In the genomic region with DNA sequence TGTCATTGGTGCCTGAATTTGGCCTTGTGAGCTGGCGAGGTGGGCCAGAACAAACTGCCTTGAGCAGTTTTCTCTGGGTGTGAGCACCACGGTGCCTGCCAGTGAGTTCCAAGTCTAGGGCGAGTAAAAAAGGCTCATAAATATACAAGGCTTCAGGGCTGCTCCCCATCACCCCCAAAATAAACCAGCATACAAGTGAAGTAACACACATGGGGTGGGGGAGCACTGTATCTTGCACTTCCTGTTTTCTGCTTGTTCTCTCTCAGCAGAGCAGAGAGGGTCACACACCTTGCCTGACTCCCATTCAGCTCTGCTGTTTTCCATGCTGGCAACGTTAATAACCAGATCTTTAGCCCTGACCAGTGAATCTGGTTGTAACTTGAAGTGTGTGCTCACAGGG, we compare ENCODE assay signal across 26 mouse cellular contexts. TPM values are rescaled to one million over a fixed set of nuclear protein-coding genes. Genes with fewer than 3 reads are reported as not detected.
DNase-seq lines count a peak whose midpoint lies in the region; ATAC-seq lines count a peak whose summit lies in the region.
"Had no signal": no experiment of that assay in that cellular context is flagged by ENCODE, and none has a peak within 500 bp of the region (broad histone marks: within the 10 kb centered on the region; RNA-seq: fewer than 3 reads in every experiment).

No protein-coding gene starts in this region.

- no peak for DNase-seq in limb, embryonic 10.5 days (ENCODE audit: low spot score)
- DNase-seq in thymus, postnatal 0 days (ENCODE audit: low spot score): peak; percentile 67
- DNase-seq in cerebellum, adult 8-10 months: no peak
- DNase-seq in kidney, adult 18-20 months: no peak
- no peak for DNase-seq in layer of hippocampus, adult 18-20 months (ENCODE audit: low spot score in 2 of 2)
- DNase-seq: adrenal gland, adult 8-10 months; cerebellum, adult 11-12 months; forebrain, postnatal 0 days; gastrocnemius, postnatal 36 days; heart, postnatal 4 days; kidney, adult 9 months; kidney, postnatal 14 days; lung, postnatal 4 days; right cerebral cortex, postnatal 14 days; spleen, adult 18-20 months had no signal

- WGBS in limb, embryonic 12.5 days: 56% methylated on average over 4 of the region's 4 CpGs
- 80% methylated on average over 4 of the region's 4 CpGs for WGBS in limb, embryonic 10.5 days

- H3K36me3 ChIP-seq in limb, embryonic 12.5 days: peaks cover 22% of the 10 kb centered on the region; the same call in 1 of the 2 replicates
- H3K36me3 ChIP-seq in limb, embryonic 10.5 days: peaks cover 12% of the 10 kb centered on the region
- H3K36me3 ChIP-seq: intestine, embryonic 15.5 days had no signal

- no peaks in the 10 kb centered on the region for H3K27me3 ChIP-seq in limb, embryonic 12.5 days
- H3K27me3 ChIP-seq in limb, embryonic 10.5 days (ENCODE audit: low read depth, poor library complexity, severe bottlenecking): no peaks in the 10 kb centered on the region
- H3K27me3 ChIP-seq: heart, embryonic 15.5 days; intestine, embryonic 15.5 days; lung, embryonic 15.5 days had no signal

- no peak overlapping the region for H3K4me2 ChIP-seq in limb, embryonic 12.5 days
- H3K4me2 ChIP-seq: heart, embryonic 15.5 days; intestine, embryonic 15.5 days; lung, embryonic 15.5 days had no signal

- no peaks in the 10 kb centered on the region for H3K9me3 ChIP-seq in limb, embryonic 12.5 days
- H3K9me3 ChIP-seq in limb, embryonic 10.5 days (replicated peaks): no peaks in the 10 kb centered on the region
- H3K9me3 ChIP-seq: embryonic facial prominence, embryonic 10.5 days; heart, embryonic 15.5 days; intestine, embryonic 15.5 days; lung, embryonic 15.5 days; midbrain, embryonic 10.5 days had no signal

- no peak overlapping the region for H3K4me3 ChIP-seq in limb, embryonic 12.5 days (replicated peaks)
- no peak overlapping the region for H3K4me3 ChIP-seq in limb, embryonic 10.5 days
- H3K4me3 ChIP-seq: embryonic facial prominence, embryonic 10.5 days; heart, embryonic 15.5 days; intestine, embryonic 15.5 days; layer of hippocampus, adult 2 months; lung, embryonic 15.5 days; midbrain, embryonic 10.5 days had no signal

- H3K9ac ChIP-seq in limb, embryonic 12.5 days (replicated peaks): no peak overlapping the region
- H3K9ac ChIP-seq: forebrain, postnatal 0 days; heart, embryonic 15.5 days; intestine, embryonic 15.5 days; liver, embryonic 14.5 days; lung, embryonic 15.5 days had no signal

- peaks cover 15% of the 10 kb centered on the region for H3K4me1 ChIP-seq in limb, embryonic 12.5 days (replicated peaks)
- H3K4me1 ChIP-seq in limb, embryonic 10.5 days: peaks cover 16% of the 10 kb centered on the region
- H3K4me1 ChIP-seq: heart, embryonic 15.5 days; intestine, embryonic 15.5 days; lung, embryonic 15.5 days had no signal

- no peak for ATAC-seq in limb, embryonic 12.5 days (ENCODE audit: insufficient number of reproducible peaks, insufficient read depth, low FRiP score, low TSS enrichment, low read depth)
- peak; percentile 49 to 62; a peak in 3 of 4 replicates for ATAC-seq in hematopoietic stem cell, adult 5-6 weeks (replicated peaks in 1 of 2; ENCODE audit: insufficient read depth in 1 of 2, low FRiP score in 2 of 2, low TSS enrichment in 1 of 2, low read depth in 1 of 2, poor library complexity in 2 of 2, severe bottlenecking in 2 of 2)
- ATAC-seq: activated CD4-positive, CD25-positive, alpha-beta regulatory T cell, adult 4 months; forebrain, postnatal 0 days; hindbrain, embryonic 16.5 days; intestine, embryonic 15.5 days had no signal

- H3K27ac ChIP-seq in limb, embryonic 12.5 days: peak overlapping the region; percentile 20; the same call in 1 of the 2 replicates
- no peak overlapping the region for H3K27ac ChIP-seq in limb, embryonic 10.5 days
- H3K27ac ChIP-seq: embryonic facial prominence, embryonic 10.5 days; heart, embryonic 15.5 days; intestine, embryonic 15.5 days; layer of hippocampus, adult 2 months; liver, embryonic 14.5 days; lung, embryonic 15.5 days; midbrain, embryonic 10.5 days had no signal

RNA-seq across cellular contexts. Expression of a gene that starts 29.1 kb away (rescaled TPM):
- 19.8 and 20.4 TPM in 2 replicates for polyA plus RNA-seq in limb, embryonic 12.5 days (2016; fragmentation: Nextera tagmentation; extraction: Ambion mirVana)
- polyA plus RNA-seq in limb, embryonic 10.5 days (2016; fragmentation: Nextera tagmentation; extraction: Ambion mirVana): 11.1 and 14.6 TPM in 2 replicates
- 29.2 and 32.4 TPM in 2 replicates for total RNA-seq in hematopoietic stem cell, adult 5-6 weeks (2017)
- polyA plus RNA-seq in thymus, postnatal 0 days (2015; fragmentation: Nextera tagmentation; extraction: Ambion mirVana): 36.4 and 43.2 TPM in 2 replicates
- 10 to 100 TPM; 21.6 to 25.2 TPM for total RNA-seq in layer of hippocampus, adult 18-20 months (2021)

RNA-seq across cellular contexts. Expression of a gene that starts 29.1 kb away (rescaled TPM):
- 5.9 and 7.6 TPM in 2 replicates for polyA plus RNA-seq in limb, embryonic 12.5 days (2016; fragmentation: Nextera tagmentation; extraction: Ambion mirVana)
- 2.4 and 3.2 TPM in 2 replicates for polyA plus RNA-seq in limb, embryonic 10.5 days (2016; fragmentation: Nextera tagmentation; extraction: Ambion mirVana)
- 1.9 and 9.3 TPM in 2 replicates for total RNA-seq in hematopoietic stem cell, adult 5-6 weeks (2017)
- polyA plus RNA-seq in thymus, postnatal 0 days (2015; fragmentation: Nextera tagmentation; extraction: Ambion mirVana): 2.4 and 6.4 TPM in 2 replicates
- 1 to 10 TPM; 5.7 to 7.4 TPM for total RNA-seq in layer of hippocampus, adult 18-20 months (2021)

RNA-seq across cellular contexts. Expression of a gene that starts 55.0 kb away (rescaled TPM):
- 4.5 and 6.7 TPM in 2 replicates for polyA plus RNA-seq in limb, embryonic 12.5 days (2016; fragmentation: Nextera tagmentation; extraction: Ambion mirVana)
- polyA plus RNA-seq in limb, embryonic 10.5 days (2016; fragmentation: Nextera tagmentation; extraction: Ambion mirVana): 1.0 and 1.1 TPM in 2 replicates
- total RNA-seq in hematopoietic stem cell, adult 5-6 weeks (2017): 0.25 and 0.88 TPM in 2 replicates
- polyA plus RNA-seq in thymus, postnatal 0 days (2015; fragmentation: Nextera tagmentation; extraction: Ambion mirVana): 1.7 and 2.3 TPM in 2 replicates
- total RNA-seq in layer of hippocampus, adult 18-20 months (2021): 10 to 100 TPM; 57.6 to 61.4 TPM
- polyA plus RNA-seq: activated CD4-positive, CD25-positive, alpha-beta regulatory T cell, adult 4 months had no signal
